Mouse (Mus musculus) central nervous system, embryonic 11.5 days (tissue): ENCODE measurements around the gene Asb13. TPM values are rescaled to one million over a fixed set of nuclear protein-coding genes. Genes with fewer than 3 reads are reported as not detected.

Source experiments
- polyA plus RNA-seq: library from polyadenylated mRNA; depleted of rRNA; stranded (reverse); fragments of >200 nt; gene quantifications from 2 replicates; pipeline ENCODE4 v1.2.3, GENCODE M21; 2012; rRNA removed

Gene Asb13
- polyA plus RNA-seq, result 14.7 and 16.9 TPM in 2 replicates

GRCm38 (mm10) chr13:3633895-3634811, at the start of gene Asb13:
TSS of gene Asb13 (plus strand) at chr13:3634032.

GRCm38 (mm10) chr13:3610795-3611438, 22.9 kb upstream of the Asb13 start, which contains the start of gene Fam208b:
TSS of gene Fam208b (minus strand) at chr13:3611108.

Other genes with a start within 250 kb of the Asb13 start
- 229 and 301 TPM in 2 replicates for gene Gdi2, start 96.0 kb upstream of the Asb13 start, polyA plus RNA-seq
- 20.7 and 40.3 TPM in 2 replicates for gene Fam208b, start 22.9 kb upstream of the Asb13 start, polyA plus RNA-seq
- 0.42 and 0.57 TPM in 2 replicates for gene Calml3, start 170.3 kb downstream of the Asb13 start, polyA plus RNA-seq
- 0.06 TPM in 1 of 2 replicates, not detected in the other for gene Calm4, start 203.7 kb downstream of the Asb13 start, polyA plus RNA-seq
- gene Calm5, start 220.1 kb downstream of the Asb13 start, polyA plus RNA-seq, result not detected in 2 replicates